Mouse (Mus musculus): ENCODE measurements around the gene Adgrf4. TPM values are rescaled to one million over a fixed set of nuclear protein-coding genes. Genes with fewer than 3 reads are reported as not detected.

The Adgrf4 gene
- polyA plus RNA-seq, 1 experiment from 2014 or later, result 1.8 TPM

DNA sequence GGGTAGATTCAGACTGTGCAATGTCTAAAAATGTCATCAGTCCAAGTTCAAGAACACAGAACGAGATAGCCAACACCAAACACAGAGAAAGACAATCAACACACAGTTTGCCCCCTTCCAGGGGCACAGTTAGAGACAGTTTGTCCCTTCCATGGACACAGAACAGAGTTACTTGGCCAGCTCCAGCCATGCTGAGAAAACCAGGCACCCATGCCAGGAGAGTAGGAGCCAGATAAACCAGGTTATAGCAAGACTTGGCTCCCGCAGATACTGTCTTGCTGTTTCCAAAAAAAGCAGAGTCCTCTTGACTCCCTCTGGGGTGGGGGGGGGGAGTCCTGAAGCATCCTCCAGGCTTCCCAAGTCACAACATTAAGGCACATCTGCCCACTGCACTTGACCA is 61.9 kb downstream of the Adgrf4 start:
- H3K27ac ChIP-seq, result no peak overlapping the region
- WGBS, result 85% methylated on average over 2 of the region's 2 CpGs
- no peak overlapping the region for H3K4me2 ChIP-seq
- H3K4me1 ChIP-seq, result no peaks in the 10 kb centered on the region
- H3K36me3 ChIP-seq, result no peaks in the 10 kb centered on the region
- H3K9me3 ChIP-seq, result no peaks in the 10 kb centered on the region
- H3K9ac ChIP-seq, result no peak overlapping the region
- no peak for ATAC-seq (ENCODE audit: insufficient read depth, low FRiP score, low read depth)
- no peak overlapping the region for H3K4me3 ChIP-seq (replicated peaks)
- no peaks in the 10 kb centered on the region for H3K27me3 ChIP-seq (replicated peaks)

DNA sequence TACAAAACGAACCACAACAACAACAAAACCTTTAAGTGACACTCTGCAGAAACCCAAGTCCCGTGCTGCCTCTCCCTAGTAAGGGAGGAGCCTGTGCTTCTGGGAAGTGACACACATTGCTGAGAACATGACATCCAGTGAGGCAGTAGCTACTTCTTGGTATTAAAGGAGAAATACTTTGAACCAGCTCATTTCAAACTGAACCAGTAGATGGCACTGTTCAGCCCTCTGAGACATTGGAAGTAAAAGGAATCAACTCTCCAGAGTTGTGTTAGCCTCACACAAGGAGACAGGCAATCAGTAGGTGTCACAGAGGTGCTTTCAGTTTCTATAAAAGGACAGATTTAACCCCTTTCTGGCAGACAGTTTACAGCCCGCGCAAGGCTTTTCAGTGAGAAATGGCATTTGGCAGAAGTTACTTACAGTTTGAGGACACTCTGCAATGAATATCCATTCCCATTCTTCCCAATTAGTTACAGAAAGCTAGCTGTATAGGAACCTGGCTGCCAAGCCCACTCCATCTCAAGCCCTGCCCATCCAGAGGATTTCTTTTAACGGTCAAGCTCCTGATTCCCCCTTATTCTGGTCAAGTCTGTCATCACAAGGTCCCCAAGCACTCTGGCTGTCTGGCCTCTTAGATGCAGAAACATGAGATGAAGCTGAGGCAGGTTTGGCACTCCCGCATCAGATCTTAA is 78.9 kb downstream of the Adgrf4 start:
- Histone ChIP-seq H3K36me3 (no peaks in the 10 kb centered on the region), H3K4me3 (replicated peaks) (no peak overlapping the region), H3K9me3 (no peaks in the 10 kb centered on the region), H3K4me2 (no peak overlapping the region), H3K4me1 (no peaks in the 10 kb centered on the region), H3K27ac (no peak overlapping the region), H3K9ac (no peak overlapping the region), H3K27me3 (replicated peaks) (no peaks in the 10 kb centered on the region)
- 40% methylated on average over 6 of the region's 6 CpGs for WGBS
- no peak for ATAC-seq (ENCODE audit: insufficient read depth, low FRiP score, low read depth)

DNA sequence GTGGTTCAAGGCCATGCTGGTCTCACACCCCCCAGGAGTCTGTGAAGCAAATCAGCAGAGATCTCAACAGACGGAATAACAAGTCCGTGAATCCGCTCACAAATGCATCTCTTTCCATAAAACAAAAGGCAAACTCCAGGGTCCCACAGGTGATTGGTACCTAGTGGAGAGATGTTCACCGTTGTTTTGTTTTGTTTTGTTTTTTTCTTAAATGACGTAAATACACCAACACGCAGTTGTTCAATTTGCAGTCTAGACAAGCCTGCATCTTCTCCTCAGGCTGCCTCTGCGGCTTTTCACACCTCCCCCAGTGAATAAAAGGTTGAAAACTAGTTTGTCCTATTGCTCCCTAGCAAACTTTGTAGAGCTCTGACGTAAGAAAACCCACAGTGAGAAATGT is 80.8 kb downstream of the Adgrf4 start, which contains the start of gene Opn5:
Opn5 (minus strand) TSS at position 101 of the 400 bp plus-strand sequence.
- 76% methylated on average over 8 of the region's 8 CpGs for WGBS
- H3K36me3 ChIP-seq, result no peaks in the 10 kb centered on the region

DNA sequence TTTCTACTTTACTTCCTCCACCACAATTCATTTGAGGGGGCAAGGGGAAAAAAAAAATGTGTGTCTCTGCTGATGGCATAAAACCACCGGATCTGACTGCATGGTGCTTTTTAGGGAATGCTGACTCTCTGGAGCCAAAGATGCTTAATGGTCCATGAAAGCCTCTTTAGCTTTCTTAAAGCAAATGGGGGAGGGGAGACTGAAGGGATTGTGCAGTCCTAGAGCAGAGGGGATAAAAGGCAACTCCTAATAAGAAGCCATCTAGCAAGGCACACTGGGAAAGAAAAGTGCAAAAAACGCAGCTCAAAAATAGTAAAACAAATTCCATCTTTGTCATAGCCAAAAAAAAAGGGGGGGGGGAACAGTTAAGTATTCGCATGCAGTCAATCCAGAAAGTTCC is 83.8 kb downstream of the Adgrf4 start:
- no peak overlapping the region for H3K9ac ChIP-seq
- H3K27me3 ChIP-seq (replicated peaks), result no peaks in the 10 kb centered on the region
- no peaks in the 10 kb centered on the region for H3K36me3 ChIP-seq
- H3K4me3 ChIP-seq (replicated peaks), result no peak overlapping the region
- no peak overlapping the region for H3K27ac ChIP-seq
- 50% methylated on average over 3 of the region's 3 CpGs for WGBS
- no peak overlapping the region for H3K4me2 ChIP-seq
- H3K4me1 ChIP-seq, result no peaks in the 10 kb centered on the region
- no peaks in the 10 kb centered on the region for H3K9me3 ChIP-seq
- no peak for ATAC-seq (ENCODE audit: insufficient read depth, low FRiP score, low read depth)

More for the DNA sequence above, 80.8 kb downstream of the Adgrf4 start, which contains the start of gene Opn5:
- Histone ChIP-seq H3K27me3 (replicated peaks) (no peaks in the 10 kb centered on the region), H3K27ac (no peak within 1 kb of the TSS), H3K4me2 (no peak within 1 kb of the TSS), H3K4me3 (replicated peaks) (no peak within 1 kb of the TSS), H3K9me3 (no peaks in the 10 kb centered on the region), H3K4me1 (no peaks in the 10 kb centered on the region), H3K9ac (no peak within 1 kb of the TSS)
- ATAC-seq (ENCODE audit: insufficient read depth, low FRiP score, low read depth), result no peak

Other genes with a start within 250 kb of the Adgrf4 start
- gene Opn5, start 80.9 kb downstream of the Adgrf4 start, polyA plus RNA-seq (2015; fragmentation: Nextera tagmentation; extraction: Ambion mirVana), result not detected in 2 replicates
- gene Adgrf2, start 49.9 kb upstream of the Adgrf4 start, polyA plus RNA-seq (2015; fragmentation: Nextera tagmentation; extraction: Ambion mirVana), result 0.35 and 0.85 TPM in 2 replicates
- gene Cd2ap, start 184.4 kb upstream of the Adgrf4 start, polyA plus RNA-seq (2015; fragmentation: Nextera tagmentation; extraction: Ambion mirVana), result 37.4 and 45.7 TPM in 2 replicates

All from stomach, embryonic 15.5 days (tissue).